Mouse (Mus musculus): ENCODE measurements around the gene Tubb5.

DNA sequence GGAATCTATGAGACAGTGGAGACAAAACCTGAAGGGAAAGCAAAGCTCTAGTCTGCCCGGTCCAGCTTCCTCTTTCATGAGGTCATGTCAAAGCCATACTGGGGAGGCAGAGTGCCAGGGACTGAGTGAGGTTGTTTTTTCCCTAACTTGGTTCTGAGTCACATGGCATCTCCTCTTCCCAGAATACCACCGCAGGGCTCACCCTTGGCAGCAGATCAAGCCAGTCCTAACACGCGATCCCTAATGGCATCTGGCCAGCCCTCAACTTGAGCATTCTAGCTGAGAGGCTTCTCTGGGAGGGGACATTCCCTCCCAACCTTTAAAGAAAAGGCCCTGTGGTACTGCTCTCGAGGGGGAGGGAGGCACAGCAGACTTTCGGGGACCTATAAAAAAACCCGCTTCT lies 24.9 kb downstream of the Tubb5 start:
- no peak for TF ChIP-seq CTCF (IDR thresholded peaks at IDR 0.05; ENCODE audit: borderline replicate concordance, insufficient read depth, low read depth, low read length)
- TF ChIP-seq POLR2A (IDR thresholded peaks at IDR 0.05; ENCODE audit: borderline replicate concordance, insufficient read depth, low read length), result no peak
